ENCODE assay signal across 17 mouse cellular contexts in genomic region chr7:64651963-64652362, GRCm38 (mm10).
"Had no signal": no experiment of that assay in that cellular context is flagged by ENCODE, and none has a peak within 500 bp of the region (broad histone marks: within the 10 kb centered on the region; RNA-seq: fewer than 3 reads in every experiment).

No protein-coding gene starts in this region.

- H3K9me3 ChIP-seq: liver, embryonic 13.5 days; midbrain, embryonic 12.5 days; neural tube, embryonic 15.5 days had no signal

- H3K4me3 ChIP-seq: liver, embryonic 13.5 days; midbrain, embryonic 12.5 days; neural tube, embryonic 12.5 days; neural tube, embryonic 15.5 days had no signal

- H3K4me1 ChIP-seq: liver, embryonic 13.5 days had no signal

- H3K27me3 ChIP-seq: liver, embryonic 13.5 days; midbrain, embryonic 12.5 days; neural tube, embryonic 12.5 days; neural tube, embryonic 15.5 days had no signal

- H3K36me3 ChIP-seq: liver, embryonic 13.5 days; midbrain, embryonic 12.5 days; neural tube, embryonic 12.5 days; neural tube, embryonic 15.5 days had no signal

- DNase-seq: kidney, adult 18-20 months; kidney, adult 9 months; kidney, postnatal 25 days; liver, embryonic 13.5 days; lung, adult 2 months; lung, postnatal 14 days; lung, postnatal 4 days; right cerebral cortex, adult 18-20 months; right cerebral cortex, postnatal 14 days; right cerebral cortex, postnatal 4 days; thymus, adult 2 months; thymus, postnatal 14 days; thymus, postnatal 4 days had no signal

- H3K27ac ChIP-seq: liver, embryonic 13.5 days; midbrain, embryonic 12.5 days; neural tube, embryonic 12.5 days; neural tube, embryonic 15.5 days; stomach, postnatal 0 days had no signal
